Mouse (Mus musculus): ENCODE results near the gene Ikzf2. TPM values are rescaled to one million over a fixed set of nuclear protein-coding genes. Genes with fewer than 3 reads are reported as not detected.

Ikzf2 gene
- polyA plus RNA-seq, 1 experiment from 2014 or later, result 0.60 TPM

- Histone ChIP-seq H3K4me3 (ENCODE audit: inconsistent target) (no peak overlapping the region), H3K36me3 (ENCODE audit: inconsistent target) (no peaks in the 10 kb centered on the region), H3K27ac (no peak overlapping the region), H3K79me2 (ENCODE audit: inconsistent target) (no peaks in the 10 kb centered on the region)
- WGBS (ENCODE audit: missing documents), result 89% methylated on average over 2 of the region's 2 CpGs
Observed at GRCm38 (mm10) chr1:69653419-69653818, 33.6 kb downstream of the Ikzf2 start.

- H3K79me2 ChIP-seq (ENCODE audit: inconsistent target), result no peaks in the 10 kb centered on the region
- WGBS (ENCODE audit: missing documents), result 99% methylated on average over 4 of the region's 4 CpGs
- H3K27ac ChIP-seq, result no peak overlapping the region
- no peaks in the 10 kb centered on the region for H3K36me3 ChIP-seq (ENCODE audit: inconsistent target)
- H3K4me3 ChIP-seq (ENCODE audit: inconsistent target), result no peak overlapping the region
Observed at GRCm38 (mm10) chr1:69643138-69643537, 43.9 kb downstream of the Ikzf2 start.

- H3K79me2 ChIP-seq (ENCODE audit: inconsistent target), result no peaks in the 10 kb centered on the region
- 90% methylated on average over 6 of the region's 6 CpGs for WGBS (ENCODE audit: missing documents)
- no peaks in the 10 kb centered on the region for H3K36me3 ChIP-seq (ENCODE audit: inconsistent target)
- H3K4me3 ChIP-seq (ENCODE audit: inconsistent target), result no peak overlapping the region
- no peak overlapping the region for H3K27ac ChIP-seq
Observed at GRCm38 (mm10) chr1:69641986-69642385, 45.1 kb downstream of the Ikzf2 start.

- whole genome bisulfite sequencing (ENCODE audit: missing documents), result 54% methylated on average over 8 of the region's 8 CpGs
- Histone ChIP-seq H3K27ac (no peak overlapping the region), H3K79me2 (ENCODE audit: inconsistent target) (no peaks in the 10 kb centered on the region), H3K4me3 (ENCODE audit: inconsistent target) (no peak overlapping the region), H3K36me3 (ENCODE audit: inconsistent target) (no peaks in the 10 kb centered on the region)
Observed at GRCm38 (mm10) chr1:69638321-69638720, 48.7 kb downstream of the Ikzf2 start.

- H3K79me2 ChIP-seq (ENCODE audit: inconsistent target), result no peaks in the 10 kb centered on the region
- 8% methylated on average over 3 of the region's 3 CpGs for WGBS (ENCODE audit: missing documents)
- no peak overlapping the region for H3K4me3 ChIP-seq (ENCODE audit: inconsistent target)
- no peaks in the 10 kb centered on the region for H3K36me3 ChIP-seq (ENCODE audit: inconsistent target)
- H3K27ac ChIP-seq, result no peak overlapping the region
Observed at GRCm38 (mm10) chr1:69637907-69638306, 49.1 kb downstream of the Ikzf2 start.

- Histone ChIP-seq H3K79me2 (ENCODE audit: inconsistent target) (no peaks in the 10 kb centered on the region), H3K27ac (no peak overlapping the region), H3K36me3 (ENCODE audit: inconsistent target) (no peaks in the 10 kb centered on the region), H3K4me3 (ENCODE audit: inconsistent target) (no peak overlapping the region)
- WGBS (ENCODE audit: missing documents), result 100% methylated on average over 2 of the region's 2 CpGs
Observed at GRCm38 (mm10) chr1:69634259-69634658, 52.8 kb downstream of the Ikzf2 start.

GRCm38 (mm10) chr1:69630508-69630907, 56.5 kb downstream of the Ikzf2 start:
- 71% methylated on average over 6 of the region's 6 CpGs for WGBS (ENCODE audit: missing documents)
- no peaks in the 10 kb centered on the region for H3K79me2 ChIP-seq (ENCODE audit: inconsistent target)
- no peak overlapping the region for H3K4me3 ChIP-seq (ENCODE audit: inconsistent target)
- H3K27ac ChIP-seq, result no peak overlapping the region
- H3K36me3 ChIP-seq (ENCODE audit: inconsistent target), result no peaks in the 10 kb centered on the region

- Histone ChIP-seq H3K27ac (no peak overlapping the region), H3K79me2 (ENCODE audit: inconsistent target) (no peaks in the 10 kb centered on the region), H3K4me3 (ENCODE audit: inconsistent target) (no peak overlapping the region), H3K36me3 (ENCODE audit: inconsistent target) (no peaks in the 10 kb centered on the region)
- 94% methylated on average over 8 of the region's 8 CpGs for WGBS (ENCODE audit: missing documents)
Observed at GRCm38 (mm10) chr1:69629513-69629912, 57.5 kb downstream of the Ikzf2 start.

- 88% methylated on average over 5 of the region's 5 CpGs for WGBS (ENCODE audit: missing documents)
- Histone ChIP-seq H3K36me3 (ENCODE audit: inconsistent target) (no peaks in the 10 kb centered on the region), H3K4me3 (ENCODE audit: inconsistent target) (no peak overlapping the region), H3K27ac (no peak overlapping the region), H3K79me2 (ENCODE audit: inconsistent target) (no peaks in the 10 kb centered on the region)
Observed at GRCm38 (mm10) chr1:69612076-69612475, 75.0 kb downstream of the Ikzf2 start.

- Histone ChIP-seq H3K4me3 (ENCODE audit: inconsistent target) (no peak overlapping the region), H3K36me3 (ENCODE audit: inconsistent target) (no peaks in the 10 kb centered on the region), H3K27ac (no peak overlapping the region), H3K79me2 (ENCODE audit: inconsistent target) (no peaks in the 10 kb centered on the region)
- 56% methylated on average over 4 of the region's 4 CpGs for WGBS (ENCODE audit: missing documents)
Observed at GRCm38 (mm10) chr1:69611204-69611725, 75.8 kb downstream of the Ikzf2 start.

GRCm38 (mm10) chr1:69610791-69611190, 76.3 kb downstream of the Ikzf2 start:
- no peak overlapping the region for H3K27ac ChIP-seq
- no peaks in the 10 kb centered on the region for H3K36me3 ChIP-seq (ENCODE audit: inconsistent target)
- WGBS (ENCODE audit: missing documents), result 91% methylated on average over 7 of the region's 7 CpGs
- no peaks in the 10 kb centered on the region for H3K79me2 ChIP-seq (ENCODE audit: inconsistent target)
- H3K4me3 ChIP-seq (ENCODE audit: inconsistent target), result no peak overlapping the region

- Histone ChIP-seq H3K27ac (no peak overlapping the region), H3K4me3 (ENCODE audit: inconsistent target) (no peak overlapping the region), H3K36me3 (ENCODE audit: inconsistent target) (no peaks in the 10 kb centered on the region), H3K79me2 (ENCODE audit: inconsistent target) (no peaks in the 10 kb centered on the region)
- WGBS (ENCODE audit: missing documents), result 43% methylated on average over 5 of the region's 5 CpGs
Observed at GRCm38 (mm10) chr1:69608846-69609245, 78.2 kb downstream of the Ikzf2 start.

- no peaks in the 10 kb centered on the region for H3K36me3 ChIP-seq (ENCODE audit: inconsistent target)
- no peak overlapping the region for H3K4me3 ChIP-seq (ENCODE audit: inconsistent target)
- no peak overlapping the region for H3K27ac ChIP-seq
- 47% methylated on average over 1 of the region's 1 CpGs for WGBS (ENCODE audit: missing documents)
- H3K79me2 ChIP-seq (ENCODE audit: inconsistent target), result no peaks in the 10 kb centered on the region
Observed at GRCm38 (mm10) chr1:69606844-69607243, 80.2 kb downstream of the Ikzf2 start.

- 18% methylated on average over 3 of the region's 3 CpGs for WGBS (ENCODE audit: missing documents)
- no peaks in the 10 kb centered on the region for H3K79me2 ChIP-seq (ENCODE audit: inconsistent target)
- H3K36me3 ChIP-seq (ENCODE audit: inconsistent target), result no peaks in the 10 kb centered on the region
- no peak overlapping the region for H3K27ac ChIP-seq
- H3K4me3 ChIP-seq (ENCODE audit: inconsistent target), result no peak overlapping the region
Observed at GRCm38 (mm10) chr1:69604213-69604612, 82.8 kb downstream of the Ikzf2 start.

- Histone ChIP-seq H3K36me3 (ENCODE audit: inconsistent target) (no peaks in the 10 kb centered on the region), H3K27ac (no peak overlapping the region), H3K4me3 (ENCODE audit: inconsistent target) (no peak overlapping the region), H3K79me2 (ENCODE audit: inconsistent target) (no peaks in the 10 kb centered on the region)
- 20% methylated on average over 1 of the region's 1 CpGs for WGBS (ENCODE audit: missing documents)
Observed at GRCm38 (mm10) chr1:69600954-69601353, 86.1 kb downstream of the Ikzf2 start.

- 94% methylated on average over 12 of the region's 12 CpGs for WGBS (ENCODE audit: missing documents)
- Histone ChIP-seq H3K27ac (no peak overlapping the region), H3K79me2 (ENCODE audit: inconsistent target) (no peaks in the 10 kb centered on the region), H3K36me3 (ENCODE audit: inconsistent target) (no peaks in the 10 kb centered on the region), H3K4me3 (ENCODE audit: inconsistent target) (no peak overlapping the region)
Observed at GRCm38 (mm10) chr1:69599074-69599772, 87.8 kb downstream of the Ikzf2 start.
